Mouse (Mus musculus) adrenal gland, adult 8-10 months (tissue): ENCODE measurements at regions not wholly inside any gene's neighbourhood (a gene's known extent, or its start where the extent isn't known, plus 50 kb on each side); places are given as distances from the start of the nearest gene placed in this dataset.
A peak's percentile ranks its signal among the peaks of the same experiment; 100 is the strongest.

Source experiments
- DNase-seq: peaks from one replicate; pipeline ENCODE4 v3.0.0; 2022

- DNase-seq, result no peak
Measured at GRCm38 (mm10) chr11:89247991-89248390, 54.1 kb downstream of the Nog start.

- DNase-seq, result no peak
Measured at GRCm38 (mm10) chr11:89243370-89243769, 58.8 kb downstream of the Nog start.

- DNase-seq, result no peak
Measured at GRCm38 (mm10) chr11:89242130-89242529, 60.0 kb downstream of the Nog start.

- DNase-seq, result no peak
Measured at GRCm38 (mm10) chr11:89239891-89240290, 62.2 kb downstream of the Nog start.

- DNase-seq, result no peak
Measured at GRCm38 (mm10) chr11:89236904-89237303, 65.2 kb downstream of the Nog start.

- no peak for DNase-seq
Measured at GRCm38 (mm10) chr11:89232884-89233480, 69.2 kb downstream of the Nog start.

GRCm38 (mm10) chr11:89229726-89230125, 72.4 kb downstream of the Nog start:
- DNase-seq, result no peak

- no peak for DNase-seq
Measured at GRCm38 (mm10) chr11:89213204-89213603, 88.9 kb downstream of the Nog start.

- no peak for DNase-seq
Measured at GRCm38 (mm10) chr11:89209531-89209950, 92.6 kb downstream of the Nog start.

- DNase-seq, result no peak
Measured at GRCm38 (mm10) chr11:89209072-89209471, 93.1 kb downstream of the Nog start.

GRCm38 (mm10) chr11:89206788-89207187, 95.3 kb downstream of the Nog start:
- DNase-seq, result no peak

GRCm38 (mm10) chr11:89204948-89205545, 97.1 kb downstream of the Nog start:
- no peak for DNase-seq

GRCm38 (mm10) chr11:89200458-89200857, 101.7 kb downstream of the Nog start:
- no peak for DNase-seq

GRCm38 (mm10) chr11:89192815-89193214, 109.3 kb downstream of the Nog start:
- no peak for DNase-seq

- peak; percentile 70 for DNase-seq
Measured at GRCm38 (mm10) chr11:89186911-89187621, 113.4 kb downstream of the Gm525 start.

- no peak for DNase-seq
Measured at GRCm38 (mm10) chr11:89185862-89186261, 112.2 kb downstream of the Gm525 start.

- DNase-seq, result no peak
Measured at GRCm38 (mm10) chr11:89181471-89181870, 107.8 kb downstream of the Gm525 start.

GRCm38 (mm10) chr11:89178436-89178835, 104.8 kb downstream of the Gm525 start:
- DNase-seq, result no peak

- no peak for DNase-seq
Measured at GRCm38 (mm10) chr11:89175511-89175910, 101.9 kb downstream of the Gm525 start.

- DNase-seq, result no peak
Measured at GRCm38 (mm10) chr11:89174967-89175366, 101.3 kb downstream of the Gm525 start.

- peak; percentile 53 for DNase-seq
Measured at GRCm38 (mm10) chr11:89165278-89165677, 91.6 kb downstream of the Gm525 start.

- DNase-seq, result no peak
Measured at GRCm38 (mm10) chr11:89153466-89154406, 80.1 kb downstream of the Gm525 start.

- no peak for DNase-seq
Measured at GRCm38 (mm10) chr11:89147990-89148389, 74.3 kb downstream of the Gm525 start.
